Mouse (Mus musculus): ENCODE results near the gene Cbr1. TPM values are rescaled to one million over a fixed set of nuclear protein-coding genes. Genes with fewer than 3 reads are reported as not detected.

Cbr1 gene
- total RNA-seq, 1 experiment, result 35.3 TPM

DNA sequence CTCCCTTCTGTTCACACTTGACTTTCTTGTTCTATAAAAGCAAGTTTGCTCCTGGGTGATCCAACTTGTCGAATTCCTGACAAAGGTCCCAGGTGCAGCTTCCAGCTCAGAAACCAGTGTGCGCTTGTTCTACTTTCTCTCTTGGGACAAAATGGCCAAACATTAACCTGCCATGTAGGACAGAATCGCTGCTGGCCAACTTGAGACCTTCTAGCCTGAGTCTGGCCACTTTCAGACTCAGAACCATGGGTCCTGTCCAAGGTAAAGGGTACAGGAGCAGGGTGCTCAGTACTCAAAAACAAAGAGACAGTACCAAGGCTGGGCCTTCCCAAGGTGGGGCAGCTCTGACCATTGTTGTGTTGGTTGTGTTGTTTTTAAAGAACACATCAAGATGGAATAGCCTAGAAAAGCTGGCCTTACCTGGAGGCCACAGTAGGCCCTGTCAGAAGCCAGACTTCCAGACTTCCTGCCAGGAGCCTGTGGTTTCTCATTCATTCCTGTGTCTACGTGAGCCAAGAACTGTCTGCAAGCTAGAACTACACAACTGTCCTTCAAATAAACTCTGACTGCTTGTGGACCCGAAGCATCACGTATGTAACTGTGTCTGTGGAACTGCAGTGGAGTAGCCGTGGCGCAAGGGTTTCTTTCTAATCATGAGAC lies 27.2 kb upstream of the Cbr1 start:
- no peak overlapping the region for H3K4me3 ChIP-seq (ENCODE audit: insufficient read depth in 1 of 2, low read depth in 1 of 2, low read length in 2 of 2, poor library complexity in 1 of 2, severe bottlenecking in 1 of 2)
- no peaks in the 10 kb centered on the region for H3K9me3 ChIP-seq (ENCODE audit: control insufficient read depth, insufficient read depth, low read depth, low read length)
- no peak overlapping the region for H3K9ac ChIP-seq (ENCODE audit: insufficient read depth, low read depth, low read length, poor library complexity, severe bottlenecking)
- peaks cover 0 to 7% of the 10 kb centered on the region in 2 experiments; a peak in 2 of 4 replicates for H3K4me1 ChIP-seq (ENCODE audit: control insufficient read depth in 2 of 2, insufficient read depth in 2 of 2, low read length in 2 of 2, poor library complexity in 1 of 2)
- DNase-seq (ENCODE audit: low read depth, low spot score), result no peak
- H3K27ac ChIP-seq (ENCODE audit: insufficient read depth, low read depth, low read length, poor library complexity, severe bottlenecking), result no peak overlapping the region
- peaks cover 2% of the 10 kb centered on the region; the same call in 1 of the 2 replicates for H3K36me3 ChIP-seq (ENCODE audit: control insufficient read depth, insufficient read depth, low read length, poor library complexity, severe bottlenecking)
- TF ChIP-seq ZC3H11A (IDR thresholded peaks at IDR 0.05; ENCODE audit: borderline replicate concordance, low read depth, low read length) (no peak), ZNF384 (IDR thresholded peaks at IDR 0.05; ENCODE audit: low read depth, low read length) (no peak), MAFK (IDR thresholded peaks at IDR 0.05; ENCODE audit: insufficient read depth, low read depth, low read length) (no peak), CHD2 (IDR thresholded peaks at IDR 0.05; ENCODE audit: low read depth, low read length) (no peak), HCFC1 (IDR thresholded peaks at IDR 0.05; ENCODE audit: borderline replicate concordance, insufficient read depth, low read length) (no peak)
- in situ Hi-C loops (cut with MboI; ENCODE audit: low sequenced_read_pairs in 2 of 2, unreplicated experiment in 2 of 2), result no loop called here

DNA sequence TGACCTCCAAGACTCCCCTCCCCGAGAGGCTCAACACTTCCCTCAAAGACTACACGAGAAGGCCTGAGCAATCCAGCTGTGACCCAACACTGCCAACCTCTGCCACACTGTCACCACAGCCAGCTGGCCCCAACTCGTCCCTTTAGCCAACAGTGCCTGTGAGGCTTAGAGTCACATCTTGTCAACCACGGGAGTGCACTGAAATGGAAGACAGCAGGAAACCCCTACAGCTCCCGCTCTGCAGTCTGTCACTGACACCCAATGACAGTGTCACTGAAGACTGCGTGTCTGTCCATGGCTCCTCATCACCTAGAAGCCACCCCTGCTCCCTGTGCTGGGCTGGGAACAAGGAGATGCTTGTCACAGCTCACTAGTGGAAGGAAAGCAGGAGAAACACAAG lies 24.5 kb upstream of the Cbr1 start:
- in situ Hi-C loops (cut with MboI; ENCODE audit: low sequenced_read_pairs in 2 of 2, unreplicated experiment in 2 of 2), result no loop called here
- TF ChIP-seq ZNF384 (IDR thresholded peaks at IDR 0.05; ENCODE audit: low read depth, low read length), result no peak
- no peak for TF ChIP-seq ZC3H11A (IDR thresholded peaks at IDR 0.05; ENCODE audit: borderline replicate concordance, low read depth, low read length)
- no peak for TF ChIP-seq MAFK (IDR thresholded peaks at IDR 0.05; ENCODE audit: insufficient read depth, low read depth, low read length)
- TF ChIP-seq HCFC1 (IDR thresholded peaks at IDR 0.05; ENCODE audit: borderline replicate concordance, insufficient read depth, low read length), result no peak
- no peak for TF ChIP-seq CHD2 (IDR thresholded peaks at IDR 0.05; ENCODE audit: low read depth, low read length)
- H3K4me1 ChIP-seq (ENCODE audit: control insufficient read depth in 2 of 2, insufficient read depth in 2 of 2, low read length in 2 of 2, poor library complexity in 1 of 2), result peaks cover under 1 to 9% of the 10 kb centered on the region in 2 experiments; a peak in 1 of 4 replicates
- no peak for DNase-seq (ENCODE audit: low read depth, low spot score)
- H3K36me3 ChIP-seq (ENCODE audit: control insufficient read depth, insufficient read depth, low read length, poor library complexity, severe bottlenecking), result peaks cover 10% of the 10 kb centered on the region; the same call in 1 of the 2 replicates
- H3K9ac ChIP-seq (ENCODE audit: insufficient read depth, low read depth, low read length, poor library complexity, severe bottlenecking), result no peak overlapping the region
- no peaks in the 10 kb centered on the region for H3K9me3 ChIP-seq (ENCODE audit: control insufficient read depth, insufficient read depth, low read depth, low read length)
- no peak overlapping the region for H3K27ac ChIP-seq (ENCODE audit: insufficient read depth, low read depth, low read length, poor library complexity, severe bottlenecking)
- H3K4me3 ChIP-seq (ENCODE audit: insufficient read depth in 1 of 2, low read depth in 1 of 2, low read length in 2 of 2, poor library complexity in 1 of 2, severe bottlenecking in 1 of 2), result no peak overlapping the region

DNA sequence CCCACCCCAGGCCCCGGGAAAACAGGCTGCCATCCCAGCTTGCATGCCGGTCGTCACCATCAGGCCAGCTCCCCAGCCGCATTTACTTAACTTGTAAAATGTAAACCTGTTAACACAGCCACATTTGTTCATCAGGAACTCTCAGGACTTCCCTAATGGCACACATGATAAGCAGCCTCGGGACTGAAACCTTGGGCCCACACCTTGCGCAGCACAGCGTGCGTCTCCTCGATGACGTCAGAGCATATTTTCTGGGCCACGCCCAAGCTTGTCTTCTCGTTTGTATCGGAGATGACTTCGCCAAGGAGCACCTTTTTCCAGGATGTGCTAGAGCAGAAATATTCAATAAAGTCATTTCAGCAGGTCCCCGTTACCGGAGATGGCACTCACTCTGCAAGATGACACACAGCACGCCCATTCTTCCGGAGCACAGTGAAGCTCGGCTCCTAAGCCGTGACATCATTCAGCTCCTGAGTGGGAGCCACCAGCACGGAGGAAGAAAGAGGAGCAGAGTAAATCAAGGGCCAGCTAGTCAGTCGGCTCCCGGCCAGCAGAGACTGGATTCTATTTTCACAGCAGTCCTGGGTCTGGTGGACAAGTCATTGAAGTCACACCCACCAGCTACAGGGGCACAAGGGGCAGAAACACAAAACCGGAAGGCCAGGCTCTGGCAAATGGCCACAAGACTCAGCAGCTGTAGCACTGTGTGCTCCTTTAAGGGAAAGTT lies 20.5 kb upstream of the Cbr1 start:
- Histone ChIP-seq H3K4me1 (ENCODE audit: control insufficient read depth in 2 of 2, insufficient read depth in 2 of 2, low read length in 2 of 2, poor library complexity in 1 of 2) (peaks cover 3 to 12% of the 10 kb centered on the region in 2 experiments; a peak in 1 of 4 replicates), H3K36me3 (ENCODE audit: control insufficient read depth, insufficient read depth, low read length, poor library complexity, severe bottlenecking) (peaks cover 20% of the 10 kb centered on the region), H3K9me3 (ENCODE audit: control insufficient read depth, insufficient read depth, low read depth, low read length) (no peaks in the 10 kb centered on the region), H3K9ac (ENCODE audit: insufficient read depth, low read depth, low read length, poor library complexity, severe bottlenecking) (no peak overlapping the region), H3K27ac (ENCODE audit: insufficient read depth, low read depth, low read length, poor library complexity, severe bottlenecking) (no peak overlapping the region), H3K4me3 (ENCODE audit: insufficient read depth in 1 of 2, low read depth in 1 of 2, low read length in 2 of 2, poor library complexity in 1 of 2, severe bottlenecking in 1 of 2) (no peak overlapping the region)
- DNase-seq (ENCODE audit: low read depth, low spot score), result no peak
- TF ChIP-seq CHD2 (IDR thresholded peaks at IDR 0.05; ENCODE audit: low read depth, low read length) (no peak), ZNF384 (IDR thresholded peaks at IDR 0.05; ENCODE audit: low read depth, low read length) (no peak), MAFK (IDR thresholded peaks at IDR 0.05; ENCODE audit: insufficient read depth, low read depth, low read length) (no peak), ZC3H11A (IDR thresholded peaks at IDR 0.05; ENCODE audit: borderline replicate concordance, low read depth, low read length) (no peak), HCFC1 (IDR thresholded peaks at IDR 0.05; ENCODE audit: borderline replicate concordance, insufficient read depth, low read length) (no peak)
- in situ Hi-C loops (cut with MboI; ENCODE audit: low sequenced_read_pairs in 2 of 2, unreplicated experiment in 2 of 2), result no loop called here

DNA sequence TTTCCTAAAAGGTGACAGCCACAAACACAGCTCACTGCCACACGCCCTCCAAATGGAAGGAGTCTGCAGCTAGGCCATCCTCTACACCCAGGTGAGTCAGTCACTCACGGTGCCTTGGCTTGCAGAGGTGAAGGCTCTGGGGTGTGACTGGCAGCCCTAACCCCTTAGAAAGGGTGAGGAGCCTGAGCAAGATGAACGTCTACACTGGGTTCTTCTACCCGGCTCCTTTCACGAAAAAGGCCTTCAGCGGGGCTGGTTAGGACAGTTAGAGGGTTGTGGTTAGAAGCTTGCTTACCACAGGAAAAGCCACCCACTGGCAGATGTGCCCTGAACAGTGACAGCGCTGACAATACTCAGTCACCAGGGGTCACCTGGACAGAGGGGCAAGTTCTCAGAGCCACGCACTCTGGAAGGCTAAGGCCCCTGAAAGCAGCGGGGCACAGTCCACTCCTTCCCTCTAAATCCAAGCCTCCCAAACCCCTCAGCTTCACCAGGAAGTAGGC lies 19.9 kb upstream of the Cbr1 start:
- TF ChIP-seq CHD2 (IDR thresholded peaks at IDR 0.05; ENCODE audit: low read depth, low read length) (no peak), ZNF384 (IDR thresholded peaks at IDR 0.05; ENCODE audit: low read depth, low read length) (no peak), ZC3H11A (IDR thresholded peaks at IDR 0.05; ENCODE audit: borderline replicate concordance, low read depth, low read length) (no peak), HCFC1 (IDR thresholded peaks at IDR 0.05; ENCODE audit: borderline replicate concordance, insufficient read depth, low read length) (no peak), MAFK (IDR thresholded peaks at IDR 0.05; ENCODE audit: insufficient read depth, low read depth, low read length) (no peak)
- no peaks in the 10 kb centered on the region for H3K9me3 ChIP-seq (ENCODE audit: control insufficient read depth, insufficient read depth, low read depth, low read length)
- no peak overlapping the region for H3K4me3 ChIP-seq (ENCODE audit: insufficient read depth in 1 of 2, low read depth in 1 of 2, low read length in 2 of 2, poor library complexity in 1 of 2, severe bottlenecking in 1 of 2)
- DNase-seq (ENCODE audit: low read depth, low spot score), result no peak
- H3K27ac ChIP-seq (ENCODE audit: insufficient read depth, low read depth, low read length, poor library complexity, severe bottlenecking), result no peak overlapping the region
- peaks cover 20% of the 10 kb centered on the region for H3K36me3 ChIP-seq (ENCODE audit: control insufficient read depth, insufficient read depth, low read length, poor library complexity, severe bottlenecking)
- peaks cover 3 to 16% of the 10 kb centered on the region in 2 experiments; a peak in 1 of 4 replicates for H3K4me1 ChIP-seq (ENCODE audit: control insufficient read depth in 2 of 2, insufficient read depth in 2 of 2, low read length in 2 of 2, poor library complexity in 1 of 2)
- H3K9ac ChIP-seq (ENCODE audit: insufficient read depth, low read depth, low read length, poor library complexity, severe bottlenecking), result no peak overlapping the region
- in situ Hi-C loops (cut with MboI; ENCODE audit: low sequenced_read_pairs in 2 of 2, unreplicated experiment in 2 of 2), result no loop called here
